13 mouse cellular contexts compared by ENCODE assay signal in the genomic region with DNA sequence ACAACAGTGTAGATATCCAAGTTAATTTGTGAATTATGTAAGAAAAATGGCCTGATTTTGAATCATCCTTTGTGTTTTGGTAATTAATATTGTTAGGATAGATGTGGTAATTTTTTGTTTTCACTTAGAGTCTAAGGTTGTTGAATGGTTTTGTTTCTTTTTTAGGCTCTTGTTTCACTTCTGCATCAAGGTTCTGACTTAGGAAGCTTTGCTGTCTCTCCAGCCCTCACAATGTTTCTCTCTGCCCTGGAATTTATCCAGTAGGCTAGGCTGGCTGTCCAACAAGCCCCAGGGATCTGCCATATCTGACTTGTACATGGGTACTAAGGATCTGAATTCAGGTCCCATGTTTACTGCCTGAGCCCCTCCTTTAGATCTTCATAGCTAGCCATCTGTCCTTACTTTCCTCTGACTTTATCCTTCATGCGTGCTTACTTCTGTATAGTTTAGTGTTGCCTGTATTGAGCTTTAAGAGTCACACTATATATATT.
"Had no signal": no experiment of that assay in that cellular context is flagged by ENCODE, and none has a peak within 500 bp of the region (broad histone marks: within the 10 kb centered on the region; RNA-seq: fewer than 3 reads in every experiment).

No protein-coding gene starts in this region.

- DNase-seq: kidney, adult 18-20 months; kidney, adult 9 months; kidney, postnatal 25 days; layer of hippocampus, adult 9-11 months; liver, embryonic 13.5 days; lung, adult 2 months; midbrain, embryonic 14.5 days; thymus, adult 18-20 months; thymus, postnatal 14 days; thymus, postnatal 4 days had no signal

- H3K9me3 ChIP-seq: liver, embryonic 13.5 days had no signal

- H3K9ac ChIP-seq: liver, embryonic 13.5 days had no signal

- H3K27me3 ChIP-seq: liver, embryonic 13.5 days had no signal

- H3K27ac ChIP-seq: kidney, postnatal 0 days; layer of hippocampus, adult 2 months; liver, embryonic 13.5 days had no signal

- H3K4me2 ChIP-seq: liver, embryonic 13.5 days; midbrain, embryonic 11.5 days had no signal

- H3K4me3 ChIP-seq: layer of hippocampus, adult 2 months; liver, embryonic 13.5 days had no signal
